Mouse (Mus musculus) liver, embryonic 12.5 days (tissue): ENCODE data around the gene Traf3ip2. TPM values are rescaled to one million over a fixed set of nuclear protein-coding genes. Genes with fewer than 3 reads are reported as not detected.

Source experiments
- ATAC-seq: fragments of 200-750 bp; cut with Nextera tagmentation; 2 replicates; pipeline ENCODE4 v1.8.0; 2017; ENCODE audit warnings: moderate number of reproducible peaks, mild to moderate bottlenecking, moderate library complexity
- H3K27ac ChIP-seq: fragments of 300-500 bp; sonication (generic); 2 replicates; pipeline ENCODE4 v1.5.1; 2016; ENCODE audit warnings: mild to moderate bottlenecking
- H3K27me3 ChIP-seq: fragments of 300-500 bp; sonication (generic); replicated peaks from 2 replicates; pipeline ENCODE4 v1.6.1; 2016; ENCODE audit warnings: mild to moderate bottlenecking, moderate library complexity
- H3K36me3 ChIP-seq: fragments of 300-500 bp; sonication (generic); 2 replicates; pipeline ENCODE4 v1.6.1; 2016; ENCODE audit warnings: mild to moderate bottlenecking, moderate library complexity
- H3K4me1 ChIP-seq: fragments of 300-500 bp; sonication (generic); 2 replicates; pipeline ENCODE4 v1.6.1; 2016
- H3K4me2 ChIP-seq: fragments of 300-500 bp; sonication (generic); 2 replicates; pipeline ENCODE4 v1.6.1; 2016; ENCODE audit warnings: mild to moderate bottlenecking, moderate library complexity
- H3K4me3 ChIP-seq: fragments of 300-500 bp; sonication (generic); 2 replicates; pipeline ENCODE4 v1.5.1; 2016; ENCODE audit warnings: mild to moderate bottlenecking, moderate library complexity
- H3K9ac ChIP-seq: fragments of 300-500 bp; sonication (generic); 2 replicates; pipeline ENCODE4 v1.6.1; 2016; ENCODE audit warnings: mild to moderate bottlenecking, moderate library complexity
- H3K9me3 ChIP-seq: fragments of 300-500 bp; sonication (generic); replicated peaks from 2 replicates; pipeline ENCODE4 v1.6.1; 2016; ENCODE audit warnings: mild to moderate bottlenecking, moderate library complexity
- WGBS: fragments of 180-500 bp; shearing (Covaris S2); methylation state at CpG from one replicate; pipeline ENCODE4 v1.1.7; 2016; ENCODE audit not compliant: insufficient replicate concordance; 5-methylcytosine and 5-hydroxymethylcytosine counted together
- polyA plus RNA-seq: library from polyadenylated mRNA; unstranded; fragments of >200 nt; fragmentation: Nextera tagmentation; extraction: Ambion mirVana; gene quantifications from 2 replicates; pipeline ENCODE4 v1.2.1, GENCODE M21; 2016

Gene Traf3ip2
- polyA plus RNA-seq, 1 experiment from 2014 or later, result 3.1 TPM

GRCm38 (mm10) chr10:39660698-39661097 lies 48.0 kb downstream of the Traf3ip2 start:
- Histone ChIP-seq H3K4me3 (no peak overlapping the region), H3K9me3 (no peaks in the 10 kb centered on the region), H3K27me3 (no peaks in the 10 kb centered on the region), H3K36me3 (no peaks in the 10 kb centered on the region; the same call in 1 of the 2 replicates), H3K9ac (no peak overlapping the region), H3K4me1 (peaks cover 18% of the 10 kb centered on the region; the same call in 1 of the 2 replicates), H3K27ac (no peak overlapping the region), H3K4me2 (no peak overlapping the region)
- no peak for ATAC-seq
- 66% methylated on average over 5 of the region's 5 CpGs for WGBS

- Histone ChIP-seq H3K4me2 (no peak overlapping the region), H3K9ac (no peak overlapping the region), H3K27me3 (no peaks in the 10 kb centered on the region), H3K4me3 (no peak overlapping the region), H3K4me1 (peaks cover 3% of the 10 kb centered on the region; the same call in 1 of the 2 replicates), H3K27ac (no peak overlapping the region), H3K36me3 (no peaks in the 10 kb centered on the region), H3K9me3 (no peaks in the 10 kb centered on the region)
- no peak for ATAC-seq
- 82% methylated on average over 4 of the region's 4 CpGs for WGBS
Measured at GRCm38 (mm10) chr10:39665071-39665502, 52.4 kb downstream of the Traf3ip2 start.

- Histone ChIP-seq H3K4me2 (no peak overlapping the region), H3K9me3 (no peaks in the 10 kb centered on the region), H3K4me3 (no peak overlapping the region), H3K27ac (no peak overlapping the region), H3K4me1 (no peaks in the 10 kb centered on the region), H3K9ac (no peak overlapping the region), H3K27me3 (no peaks in the 10 kb centered on the region), H3K36me3 (no peaks in the 10 kb centered on the region)
- ATAC-seq, result no peak
- WGBS, result 64% methylated on average over 3 of the region's 3 CpGs
Measured at GRCm38 (mm10) chr10:39666027-39666426, 53.3 kb downstream of the Traf3ip2 start.

- H3K27me3 ChIP-seq, result no peaks in the 10 kb centered on the region
- 73% methylated on average over 1 of the region's 1 CpGs for WGBS
- no peak overlapping the region for H3K27ac ChIP-seq
- no peaks in the 10 kb centered on the region for H3K36me3 ChIP-seq
- H3K9me3 ChIP-seq, result no peaks in the 10 kb centered on the region
- no peak overlapping the region for H3K4me2 ChIP-seq
- ATAC-seq, result no peak
- no peak overlapping the region for H3K9ac ChIP-seq
- H3K4me3 ChIP-seq, result no peak overlapping the region
- no peaks in the 10 kb centered on the region for H3K4me1 ChIP-seq
Measured at GRCm38 (mm10) chr10:39671451-39671850, 58.7 kb downstream of the Traf3ip2 start.

- no peak overlapping the region for H3K9ac ChIP-seq
- no peaks in the 10 kb centered on the region for H3K9me3 ChIP-seq
- no peaks in the 10 kb centered on the region for H3K4me1 ChIP-seq
- no peaks in the 10 kb centered on the region for H3K36me3 ChIP-seq
- no peak for ATAC-seq
- 36% methylated on average over 4 of the region's 4 CpGs for WGBS
- H3K27ac ChIP-seq, result no peak overlapping the region
- no peak overlapping the region for H3K4me3 ChIP-seq
- H3K27me3 ChIP-seq, result no peaks in the 10 kb centered on the region
- no peak overlapping the region for H3K4me2 ChIP-seq
Measured at GRCm38 (mm10) chr10:39672547-39673051, 59.9 kb downstream of the Traf3ip2 start.

GRCm38 (mm10) chr10:39674106-39674505 lies 61.4 kb downstream of the Traf3ip2 start:
- Histone ChIP-seq H3K27me3 (no peaks in the 10 kb centered on the region), H3K9ac (no peak overlapping the region), H3K27ac (no peak overlapping the region), H3K4me1 (no peaks in the 10 kb centered on the region), H3K4me3 (no peak overlapping the region), H3K4me2 (no peak overlapping the region), H3K36me3 (no peaks in the 10 kb centered on the region), H3K9me3 (no peaks in the 10 kb centered on the region)
- WGBS, result 43% methylated on average over 3 of the region's 3 CpGs
- no peak for ATAC-seq

GRCm38 (mm10) chr10:39674766-39675165 lies 62.0 kb downstream of the Traf3ip2 start:
- Histone ChIP-seq H3K27me3 (no peaks in the 10 kb centered on the region), H3K4me3 (no peak overlapping the region), H3K36me3 (no peaks in the 10 kb centered on the region), H3K4me1 (no peaks in the 10 kb centered on the region), H3K9ac (no peak overlapping the region), H3K27ac (no peak overlapping the region), H3K9me3 (no peaks in the 10 kb centered on the region), H3K4me2 (no peak overlapping the region)
- WGBS, result 75% methylated on average over 3 of the region's 3 CpGs
- no peak for ATAC-seq

- H3K4me2 ChIP-seq, result no peak overlapping the region
- no peaks in the 10 kb centered on the region for H3K36me3 ChIP-seq
- H3K9ac ChIP-seq, result no peak overlapping the region
- H3K27ac ChIP-seq, result no peak overlapping the region
- H3K27me3 ChIP-seq, result no peaks in the 10 kb centered on the region
- WGBS, result 81% methylated on average over 4 of the region's 4 CpGs
- no peak for ATAC-seq
- no peaks in the 10 kb centered on the region for H3K4me1 ChIP-seq
- H3K9me3 ChIP-seq, result no peaks in the 10 kb centered on the region
- no peak overlapping the region for H3K4me3 ChIP-seq
Measured at GRCm38 (mm10) chr10:39678199-39678791, 65.6 kb downstream of the Traf3ip2 start.

GRCm38 (mm10) chr10:39681014-39681413 lies 68.3 kb downstream of the Traf3ip2 start:
- H3K27me3 ChIP-seq, result no peaks in the 10 kb centered on the region
- H3K36me3 ChIP-seq, result no peaks in the 10 kb centered on the region
- no peaks in the 10 kb centered on the region for H3K9me3 ChIP-seq
- no peak overlapping the region for H3K27ac ChIP-seq
- H3K4me3 ChIP-seq, result no peak overlapping the region
- no peak for ATAC-seq
- H3K9ac ChIP-seq, result no peak overlapping the region
- whole genome bisulfite sequencing, result 75% methylated on average over 4 of the region's 4 CpGs
- H3K4me2 ChIP-seq, result no peak overlapping the region
- H3K4me1 ChIP-seq, result no peaks in the 10 kb centered on the region

GRCm38 (mm10) chr10:39682556-39682955 lies 69.8 kb downstream of the Traf3ip2 start:
- Histone ChIP-seq H3K9ac (no peak overlapping the region), H3K4me2 (no peak overlapping the region), H3K27me3 (no peaks in the 10 kb centered on the region), H3K9me3 (no peaks in the 10 kb centered on the region), H3K27ac (no peak overlapping the region), H3K4me3 (no peak overlapping the region), H3K36me3 (no peaks in the 10 kb centered on the region), H3K4me1 (no peaks in the 10 kb centered on the region)
- WGBS, result 54% methylated on average over 2 of the region's 2 CpGs
- no peak for ATAC-seq

GRCm38 (mm10) chr10:39683481-39683880 lies 70.7 kb downstream of the Traf3ip2 start:
- WGBS, result 62% methylated on average over 2 of the region's 2 CpGs
- Histone ChIP-seq H3K27me3 (no peaks in the 10 kb centered on the region), H3K9ac (no peak overlapping the region), H3K36me3 (no peaks in the 10 kb centered on the region), H3K27ac (no peak overlapping the region), H3K4me3 (no peak overlapping the region), H3K4me1 (no peaks in the 10 kb centered on the region), H3K9me3 (no peaks in the 10 kb centered on the region), H3K4me2 (no peak overlapping the region)
- ATAC-seq, result no peak

- Histone ChIP-seq H3K4me1 (no peaks in the 10 kb centered on the region), H3K27ac (no peak overlapping the region), H3K4me2 (no peak overlapping the region), H3K27me3 (no peaks in the 10 kb centered on the region), H3K4me3 (no peak overlapping the region), H3K36me3 (no peaks in the 10 kb centered on the region), H3K9ac (no peak overlapping the region), H3K9me3 (no peaks in the 10 kb centered on the region)
- WGBS, result 68% methylated on average over 4 of the region's 4 CpGs
- ATAC-seq, result no peak
Measured at GRCm38 (mm10) chr10:39686811-39687210, 74.1 kb downstream of the Traf3ip2 start.

- H3K9ac ChIP-seq, result no peak overlapping the region
- no peak overlapping the region for H3K27ac ChIP-seq
- no peak overlapping the region for H3K4me3 ChIP-seq
- ATAC-seq, result no peak
- no peak overlapping the region for H3K4me2 ChIP-seq
- H3K4me1 ChIP-seq, result no peaks in the 10 kb centered on the region
- H3K36me3 ChIP-seq, result no peaks in the 10 kb centered on the region
- no peaks in the 10 kb centered on the region for H3K9me3 ChIP-seq
- WGBS, result 70% methylated on average over 3 of the region's 3 CpGs
- H3K27me3 ChIP-seq, result no peaks in the 10 kb centered on the region
Measured at GRCm38 (mm10) chr10:39687851-39688250, 75.1 kb downstream of the Traf3ip2 start.
